Mouse (Mus musculus): ENCODE data around the gene Kmt2c.
"Not testable (repeated sequence)": the region's sequence is repeated elsewhere in the genome, so short reads cannot be mapped to it uniquely, and the experiment has no call there.

The Kmt2c gene

DNA sequence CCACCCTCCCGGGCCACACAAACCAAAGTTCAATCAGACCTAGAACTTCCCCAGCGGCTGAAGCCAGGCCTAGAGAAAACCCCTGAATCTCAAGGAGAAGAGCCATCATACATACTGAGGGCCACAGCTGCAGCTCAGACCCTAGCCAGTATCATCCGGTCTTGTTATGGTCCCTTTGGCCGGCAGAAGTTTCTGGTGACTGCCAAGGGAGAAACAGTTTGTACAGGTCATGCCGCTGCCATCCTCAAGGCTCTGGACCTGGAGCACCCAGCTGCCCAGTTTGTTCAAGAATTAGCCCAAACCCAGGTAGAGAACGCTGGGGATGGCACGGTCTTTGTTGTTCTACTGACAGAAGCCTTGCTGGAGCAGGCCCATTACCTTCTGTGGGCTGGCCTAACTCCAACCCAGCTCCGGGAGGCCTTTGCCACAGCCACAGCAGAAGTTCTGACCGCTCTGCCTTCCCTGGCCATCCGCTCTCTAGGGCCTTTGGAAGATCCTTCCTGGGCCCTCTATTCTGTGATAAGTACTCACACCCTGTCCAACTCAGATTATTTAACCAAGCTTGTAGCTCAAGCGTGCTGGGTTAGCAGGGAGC, 17.8 kb upstream of the Kmt2c start:
- DNase-seq (ENCODE audit: inconsistent age in 2 of 2, low spot score in 1 of 2), result no peak

DNA sequence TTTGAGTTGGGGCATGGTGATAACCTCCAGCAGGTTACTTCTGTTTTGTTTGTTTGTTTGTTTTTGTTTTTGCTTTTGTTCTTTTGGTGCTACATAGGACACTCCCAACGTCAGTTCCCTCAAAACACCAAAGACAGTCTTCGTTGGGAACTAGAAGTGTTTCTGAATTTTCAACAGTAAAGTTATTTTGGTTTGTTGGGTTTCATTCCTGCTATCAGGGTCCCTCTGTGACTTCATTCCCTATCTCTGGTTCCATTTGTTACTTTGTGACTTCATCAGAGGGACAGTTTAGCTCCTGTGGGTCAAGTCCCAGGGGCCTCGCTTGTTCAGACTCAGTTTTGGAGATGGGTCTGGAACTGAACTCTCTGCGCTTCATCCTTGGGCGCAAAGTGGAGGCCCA, 17.2 kb upstream of the Kmt2c start, which contains the start of gene Cct8l1:
Gene Cct8l1 (plus strand): TSS at position 301 of the 400 bp plus-strand sequence.
- no peak for DNase-seq (ENCODE audit: inconsistent age in 2 of 2, low spot score in 1 of 2)

- DNase-seq (ENCODE audit: inconsistent age in 2 of 2, low spot score in 1 of 2), result no peak
These were observed 7.5 kb upstream of the Kmt2c start for GRCm38 (mm10) chr5:25506041-25506440.

GRCm38 (mm10) chr5:25500686-25501085, 2.1 kb upstream of the Kmt2c start:
- no peak for DNase-seq (ENCODE audit: inconsistent age in 2 of 2, low spot score in 1 of 2)

DNA sequence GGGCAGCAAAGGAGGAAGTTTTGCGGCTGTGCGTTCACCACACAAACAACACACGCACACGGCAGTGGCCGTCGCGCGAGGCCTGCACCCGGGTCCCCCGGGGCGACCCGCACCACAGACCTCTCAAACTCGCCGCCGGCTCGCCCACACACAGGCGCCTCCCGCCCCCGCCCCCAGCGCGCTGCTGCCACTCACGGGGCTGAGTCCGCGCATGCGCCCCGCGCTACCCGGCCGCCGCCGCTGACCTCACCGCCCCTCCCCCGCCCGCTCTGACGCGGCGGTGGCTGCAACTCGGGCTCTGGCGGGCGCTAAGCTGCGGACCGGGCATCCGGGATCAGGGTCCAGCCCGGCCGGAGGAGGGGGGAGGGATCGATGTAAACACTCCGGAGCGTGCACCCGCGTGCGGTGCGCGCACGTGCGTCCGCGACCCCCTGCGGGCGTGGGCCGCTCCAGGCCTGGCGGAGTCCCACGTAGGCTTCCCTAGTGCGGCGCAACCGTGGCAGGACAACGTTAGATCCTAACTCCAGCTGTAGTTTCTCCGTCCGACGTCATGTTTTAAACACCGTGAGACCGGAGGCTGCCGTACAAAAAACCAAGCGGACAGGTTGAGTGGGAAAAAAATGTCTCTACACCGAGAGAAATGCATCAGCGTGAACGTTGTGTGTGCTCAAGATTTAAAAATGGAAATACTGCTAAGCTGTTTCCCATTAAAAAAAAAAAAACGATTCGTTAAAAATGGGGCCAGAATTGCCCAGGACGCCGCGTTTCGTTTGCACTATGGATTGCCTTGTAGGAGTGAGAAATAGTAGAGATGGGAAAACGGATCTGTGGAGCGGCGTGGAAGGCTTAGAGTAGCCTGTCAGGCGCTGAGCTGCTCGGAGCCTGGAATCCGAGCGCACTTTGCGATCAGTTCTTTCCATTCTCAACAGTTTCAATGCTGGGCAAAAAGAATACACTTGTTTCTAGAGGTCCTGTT, 1.1 kb upstream of the Kmt2c start:
- DNase-seq (ENCODE audit: inconsistent age in 2 of 2, low spot score in 1 of 2), result peak; percentile 98 to 99

DNA sequence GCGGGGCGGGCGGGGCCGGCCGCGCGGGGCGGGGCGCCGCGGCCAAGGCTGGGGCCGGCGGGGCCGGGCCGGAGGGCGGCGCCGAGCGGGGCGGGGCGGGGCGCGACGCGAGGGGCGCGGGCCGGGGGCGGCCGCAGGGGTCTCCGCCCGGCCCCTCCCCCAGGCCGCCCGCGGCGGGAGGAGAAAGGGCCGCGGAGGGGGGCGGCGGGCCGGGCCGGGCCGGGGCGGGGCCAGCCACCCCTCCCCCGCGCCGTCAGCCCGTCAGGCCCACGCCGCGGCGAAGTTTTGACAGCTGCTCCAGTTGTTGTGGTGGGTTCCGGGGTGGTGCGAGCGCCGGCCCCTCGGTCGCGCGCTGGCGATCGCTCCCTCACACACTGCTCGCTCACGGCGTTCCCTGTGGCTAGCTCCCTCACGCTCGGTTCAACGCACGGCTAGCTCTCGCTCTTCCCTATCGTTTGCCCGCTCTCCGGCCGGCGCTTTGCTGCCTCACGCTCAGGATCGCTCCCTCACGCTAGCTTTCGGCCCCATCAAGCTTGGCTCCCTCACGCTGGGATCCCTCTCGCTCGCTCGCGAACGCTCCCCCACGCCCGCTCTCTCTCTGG, 339 bp upstream of the Kmt2c start:
- DNase-seq (ENCODE audit: inconsistent age in 2 of 2, low spot score in 1 of 2), result peak in 1 of 2 experiments; percentile 84

DNA sequence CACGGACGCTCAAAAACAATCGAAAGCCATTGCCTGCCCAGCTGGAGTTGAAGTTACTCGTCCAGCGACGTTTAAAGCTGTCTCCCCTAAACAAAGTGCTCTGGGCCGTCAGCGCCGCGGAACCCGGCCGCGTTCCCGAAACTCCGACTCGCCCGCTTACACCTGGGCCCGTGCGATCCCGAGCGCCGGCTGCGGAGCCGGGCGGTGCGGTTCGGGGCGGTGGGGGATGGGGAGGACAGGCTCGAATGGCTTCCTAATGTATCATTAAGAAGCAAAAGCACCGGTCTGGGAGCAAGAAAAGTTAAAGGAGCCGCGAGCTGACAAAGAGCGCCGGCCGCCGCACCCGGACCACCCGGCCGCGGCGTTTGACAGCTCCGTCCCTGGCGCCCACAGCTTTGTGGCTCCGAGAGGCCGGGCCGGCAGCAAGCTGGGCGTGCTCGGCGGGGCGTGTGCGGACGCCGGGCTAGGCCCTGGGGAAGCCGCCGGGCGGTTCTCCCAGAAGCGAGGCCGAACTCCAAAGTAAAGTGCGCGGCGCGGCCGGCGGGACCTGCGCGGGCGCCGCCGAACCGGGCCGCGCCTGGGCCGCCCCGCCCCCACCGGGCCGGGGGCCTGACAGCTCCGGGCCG, 750 bp downstream of the Kmt2c start:
- peak; percentile 71 to 90 for DNase-seq (ENCODE audit: inconsistent age in 2 of 2, low spot score in 1 of 2)

DNA sequence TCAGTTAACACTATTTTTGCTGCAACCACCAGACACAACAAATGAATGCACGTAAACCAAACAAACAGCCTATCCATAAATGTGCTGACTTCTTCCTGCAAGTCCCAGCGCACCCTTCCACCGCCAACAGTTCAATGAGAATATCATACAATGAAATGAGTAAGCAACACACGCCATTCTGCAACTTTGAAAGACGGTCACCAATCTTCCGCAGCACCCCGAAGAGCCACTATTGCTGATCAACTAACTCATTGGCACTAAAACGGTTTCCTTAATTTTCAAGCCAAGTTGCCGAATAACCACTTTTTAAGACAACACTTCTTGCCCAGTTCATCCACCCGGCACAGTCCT, 1.2 kb downstream of the Kmt2c start:
- no peak for DNase-seq (ENCODE audit: inconsistent age in 2 of 2, low spot score in 1 of 2)

- peak in 1 of 2 experiments; percentile 35 for DNase-seq (ENCODE audit: inconsistent age in 2 of 2, low spot score in 1 of 2)
These were observed 1.9 kb downstream of the Kmt2c start for GRCm38 (mm10) chr5:25496652-25497051.

DNA sequence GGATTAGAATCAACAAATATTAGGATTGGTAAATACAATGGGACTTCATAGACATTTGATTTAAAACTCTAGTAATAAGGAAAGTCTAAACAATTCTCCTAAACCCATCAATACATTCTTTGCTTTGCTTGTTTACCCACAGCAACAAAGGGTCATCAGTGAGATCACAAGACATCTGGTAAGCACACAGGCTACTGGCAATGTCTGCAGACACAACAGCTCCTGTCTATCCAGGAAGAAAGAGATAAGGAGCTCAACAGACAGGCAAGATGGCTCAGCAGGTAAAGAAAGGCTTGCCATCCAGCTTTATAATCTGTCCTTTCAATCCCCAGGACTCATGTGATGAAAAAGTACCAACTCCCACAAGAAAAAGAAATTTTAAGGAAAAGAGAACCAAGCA, 19.7 kb downstream of the Kmt2c start:
- no peak for DNase-seq (ENCODE audit: inconsistent age in 2 of 2, low spot score in 1 of 2)

GRCm38 (mm10) chr5:25475789-25476188, 22.8 kb downstream of the Kmt2c start:
- no peak for DNase-seq (ENCODE audit: inconsistent age in 2 of 2, low spot score in 1 of 2)

- DNase-seq (ENCODE audit: inconsistent age in 2 of 2, low spot score in 1 of 2), result no peak
These were observed 26.5 kb downstream of the Kmt2c start for GRCm38 (mm10) chr5:25472070-25472469.

DNA sequence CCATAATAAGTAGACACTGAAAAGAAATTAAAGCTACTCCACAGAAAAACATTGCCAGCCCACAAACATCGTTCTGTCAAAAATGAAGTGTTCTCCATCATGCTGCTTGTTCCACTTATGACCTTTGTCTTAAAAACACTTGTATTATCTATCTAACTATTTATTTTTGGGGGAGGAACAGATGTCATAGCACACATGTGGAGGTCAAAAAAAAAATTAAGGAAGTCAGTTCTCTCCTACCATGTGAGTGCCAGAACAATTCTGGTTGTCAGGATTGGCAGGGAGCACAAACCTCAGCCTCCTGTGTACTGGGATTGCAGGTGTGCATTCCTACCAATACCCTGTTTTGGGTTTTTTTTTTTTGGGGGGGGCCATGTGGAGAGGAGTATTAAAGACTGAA, 36.6 kb downstream of the Kmt2c start:
- DNase-seq (ENCODE audit: inconsistent age in 2 of 2, low spot score in 1 of 2), result no peak

DNA sequence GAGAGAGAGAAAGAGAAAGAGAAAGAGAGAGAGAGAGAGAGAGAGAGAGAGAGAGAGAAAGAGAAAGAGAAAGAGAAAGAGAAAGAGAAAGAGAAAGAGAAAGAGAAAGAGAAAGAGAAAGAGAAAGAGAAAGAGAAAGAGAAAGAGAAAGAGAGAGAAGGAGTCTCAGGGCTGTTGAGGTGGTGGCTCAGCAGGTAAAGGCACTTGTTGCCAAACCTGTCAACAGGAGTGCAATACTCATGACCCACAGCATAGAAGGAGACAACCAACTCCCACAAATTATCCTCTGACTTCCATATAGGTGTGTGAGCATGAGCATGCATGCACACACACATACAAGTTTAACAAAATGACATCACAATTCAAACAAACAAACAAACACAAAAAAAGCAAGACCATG, 43.2 kb downstream of the Kmt2c start:
- not testable (repeated sequence) for DNase-seq (ENCODE audit: inconsistent age in 2 of 2, low spot score in 1 of 2)

GRCm38 (mm10) chr5:25452691-25453090, 45.9 kb downstream of the Kmt2c start:
- no peak for DNase-seq (ENCODE audit: inconsistent age in 2 of 2, low spot score in 1 of 2)

- no peak for DNase-seq (ENCODE audit: inconsistent age in 2 of 2, low spot score in 1 of 2)
These were observed 61.1 kb downstream of the Kmt2c start for GRCm38 (mm10) chr5:25437508-25437907.

- peak; percentile 48 to 81 for DNase-seq (ENCODE audit: inconsistent age in 2 of 2, low spot score in 1 of 2)
These were observed 62.5 kb downstream of the Kmt2c start for GRCm38 (mm10) chr5:25436081-25436480.

DNA sequence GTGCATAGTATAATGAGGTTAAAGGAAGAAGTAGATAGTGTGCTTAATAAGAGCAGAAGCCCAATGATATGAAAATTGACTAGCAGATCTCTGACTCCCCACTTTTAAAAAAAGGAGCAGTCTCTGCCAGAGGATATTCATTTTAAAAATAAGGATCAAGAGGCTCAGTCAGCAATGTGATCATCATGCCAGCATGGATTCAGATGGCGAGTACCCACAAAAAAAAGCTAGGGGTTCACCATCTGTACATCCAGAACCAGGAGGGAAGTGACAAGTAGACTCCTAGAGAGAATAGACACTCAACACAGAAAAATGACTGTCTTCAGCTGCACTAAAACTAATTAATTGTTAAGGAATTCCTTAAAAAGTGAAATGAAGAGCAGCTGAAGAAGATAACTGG, 76.0 kb downstream of the Kmt2c start:
- DNase-seq (ENCODE audit: inconsistent age in 2 of 2, low spot score in 1 of 2), result no peak

DNA sequence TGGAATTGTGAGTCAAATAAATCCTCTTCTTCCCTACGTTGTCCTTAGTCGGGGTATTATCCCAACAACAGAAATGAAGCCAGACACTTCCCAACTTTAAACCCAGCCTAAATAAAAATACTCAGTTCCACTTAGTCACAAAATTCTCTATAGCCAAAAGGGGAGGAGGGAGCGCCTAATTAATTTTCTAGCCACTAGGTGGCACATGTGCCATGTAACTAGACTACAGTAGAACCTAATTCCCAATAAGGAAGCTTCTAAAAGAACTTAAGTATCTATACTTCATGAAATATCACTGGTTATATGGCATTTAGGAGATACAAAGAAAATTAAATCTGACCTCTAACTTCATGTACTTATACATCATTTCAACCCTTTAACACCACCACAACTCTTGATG, 78.0 kb downstream of the Kmt2c start:
- peak; percentile 46 to 88 for DNase-seq (ENCODE audit: inconsistent age in 2 of 2, low spot score in 1 of 2)

DNA sequence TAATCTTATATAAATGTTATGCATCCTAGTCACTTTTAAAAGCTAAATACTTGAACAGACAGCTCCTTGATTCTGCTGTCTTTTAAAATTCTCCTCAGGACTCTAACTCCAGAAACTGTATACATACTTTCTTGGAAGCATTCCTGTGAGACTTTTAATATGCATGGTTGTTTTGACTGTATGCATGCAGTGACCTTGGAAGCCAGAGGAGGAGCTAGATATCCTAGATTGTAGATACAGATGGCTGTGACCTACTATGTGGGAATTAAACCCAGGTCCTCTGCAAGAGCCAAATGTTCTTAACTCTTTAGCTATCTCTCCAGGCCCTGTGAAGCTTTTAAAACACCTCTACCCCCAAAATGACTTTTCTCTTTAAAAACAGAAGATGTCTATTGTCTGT, 83.2 kb downstream of the Kmt2c start:
- DNase-seq (ENCODE audit: inconsistent age in 2 of 2, low spot score in 1 of 2), result no peak

- DNase-seq (ENCODE audit: inconsistent age in 2 of 2, low spot score in 1 of 2), result no peak
These were observed 101.9 kb downstream of the Kmt2c start for GRCm38 (mm10) chr5:25396727-25397126.

All from adrenal gland, adult (tissue).